Mouse (Mus musculus) embryonic fibroblast, embryonic 13.5 days (primary cell): ENCODE data around the gene Smyd3.

Source experiments
- CTCF ChIP-seq: IDR thresholded peaks from 2 replicates; pipeline ENCODE4 v1.5.1; 2011; ENCODE audit warnings: mild to moderate bottlenecking, control low read depth, low read length, moderate library complexity, borderline replicate concordance; ENCODE audit not compliant: insufficient read depth
- POLR2A ChIP-seq: IDR thresholded peaks from 2 replicates; pipeline ENCODE4 v1.6.1; 2011; ENCODE audit warnings: low read depth, mild to moderate bottlenecking, control low read depth, low read length, moderate library complexity

DNA sequence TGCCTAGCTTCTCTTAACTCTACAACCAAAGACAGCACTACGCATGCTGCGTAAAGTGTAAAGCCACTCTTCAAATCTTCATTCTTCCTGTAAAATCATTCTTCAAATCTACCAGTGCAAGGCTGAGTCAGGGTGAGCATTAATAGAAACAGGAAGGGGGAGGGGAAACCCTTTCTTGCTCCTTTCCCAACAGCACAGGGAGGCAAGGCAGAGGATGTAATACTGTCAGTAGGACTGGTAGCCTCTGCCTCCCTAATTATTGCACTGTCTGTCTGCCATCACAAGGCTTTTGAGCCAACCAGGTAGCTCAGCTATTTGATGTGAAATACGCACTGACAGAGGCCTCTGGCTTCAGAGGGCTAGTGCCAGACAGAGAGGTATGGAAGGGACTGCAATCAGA, 507.1 kb downstream of the Smyd3 start:
- no peak for TF ChIP-seq POLR2A
- TF ChIP-seq CTCF, result no peak
